ENCODE assay signal across 17 mouse cellular contexts in the genomic region with DNA sequence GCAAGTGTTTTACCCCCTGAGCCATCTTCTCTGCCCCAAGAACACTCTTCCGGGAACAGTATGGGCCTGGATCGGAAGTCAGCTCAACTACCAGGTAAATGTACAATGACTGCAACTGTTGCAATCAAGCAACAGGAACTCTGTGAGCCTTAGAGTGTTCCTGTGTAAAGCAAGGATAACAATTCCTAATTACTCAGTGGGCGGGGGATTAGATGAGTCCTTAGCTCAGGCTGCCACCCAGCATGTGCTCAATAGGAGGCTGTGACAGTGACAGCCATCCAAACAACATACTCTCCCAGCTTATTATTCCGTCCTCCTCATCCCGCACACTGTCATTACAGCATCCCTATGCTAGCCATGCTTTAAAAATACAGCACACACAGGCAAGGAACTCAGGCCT.
A peak's percentile ranks its signal among the peaks of the same experiment; 100 is the strongest.
DNase-seq lines count a peak whose midpoint lies in the region; ATAC-seq and TF ChIP-seq lines count a peak whose summit lies in the region.
"Had no signal": no experiment of that assay in that cellular context is flagged by ENCODE, and none has a peak within 500 bp of the region (broad histone marks: within the 10 kb centered on the region; RNA-seq: fewer than 3 reads in every experiment).

No protein-coding gene starts in this region.

- no peak for TF ChIP-seq CTCF in liver, adult 2 months (IDR thresholded peaks at IDR 0.05; ENCODE audit: low read depth, low read length)

- 75% methylated on average over 5 of the region's 5 CpGs for WGBS in heart, embryonic 16.5 days
- WGBS in liver, adult 2 months: 89% methylated on average over 5 of the region's 5 CpGs
- WGBS in limb, embryonic 10.5 days: 93% methylated on average over 5 of the region's 5 CpGs

- no peak overlapping the region for H3K9ac ChIP-seq in heart, embryonic 16.5 days (ENCODE audit: low read length)
- no peak overlapping the region for H3K9ac ChIP-seq in liver, adult 2 months (ENCODE audit: low read depth, low read length)
- H3K9ac ChIP-seq: hindbrain, embryonic 15.5 days; liver, embryonic 15.5 days; midbrain, embryonic 15.5 days had no signal

- no peaks in the 10 kb centered on the region; the same call in 1 of the 2 replicates for H3K79me2 ChIP-seq in liver, adult 2 months (ENCODE audit: control insufficient read depth, insufficient read depth, low read length)

- H3K27ac ChIP-seq in heart, embryonic 16.5 days (ENCODE audit: low read length): peak overlapping the region; percentile 80
- H3K27ac ChIP-seq in liver, adult 2 months (replicated peaks; ENCODE audit: insufficient read depth, low read depth, low read length): peak overlapping the region; percentile 50; the same call in 1 of the 2 replicates
- peak overlapping the region; percentile 88; the same call in 1 of the 2 replicates for H3K27ac ChIP-seq in brown adipose tissue, adult 24 weeks (replicated peaks; ENCODE audit: low read depth, low read length)
- H3K27ac ChIP-seq in limb, embryonic 10.5 days: 0 out of 2 replicates have a peak overlapping the region, but pooled peaks have one; percentile 33
- H3K27ac ChIP-seq: layer of hippocampus, adult 2 months; liver, embryonic 15.5 days; midbrain, embryonic 15.5 days had no signal

- H3K4me2 ChIP-seq in heart, embryonic 16.5 days (ENCODE audit: low read depth, low read length): no peak overlapping the region
- H3K4me2 ChIP-seq: hindbrain, embryonic 15.5 days; liver, embryonic 15.5 days; midbrain, embryonic 15.5 days had no signal

- no peak for ATAC-seq in heart, embryonic 16.5 days (replicated peaks; ENCODE audit: extremely low read depth, insufficient read depth, low FRiP score)
- ATAC-seq: forebrain, embryonic 16.5 days; midbrain, embryonic 15.5 days; Patski had no signal

- DNase-seq in heart, adult 18-20 months: no peak
- DNase-seq in liver, adult 2 months (ENCODE audit: extremely low read depth, low read depth, low spot score): no peak
- no peak for DNase-seq in liver
- no peak for DNase-seq in limb, embryonic 10.5 days (ENCODE audit: low spot score)
- no peak for DNase-seq in layer of hippocampus, adult 9-11 months
- DNase-seq: adrenal gland, postnatal 25 days; cerebellum, adult 8-10 months; kidney, adult 9 months had no signal

- peaks cover 81% of the 10 kb centered on the region for H3K36me3 ChIP-seq in heart, embryonic 16.5 days (ENCODE audit: control insufficient read depth, insufficient read depth)
- peaks cover 67% of the 10 kb centered on the region for H3K36me3 ChIP-seq in liver, adult 2 months (ENCODE audit: control insufficient read depth, insufficient read depth, low read length)
- peaks cover 99% of the 10 kb centered on the region for H3K36me3 ChIP-seq in limb, embryonic 10.5 days
- H3K36me3 ChIP-seq: hindbrain, embryonic 15.5 days; midbrain, embryonic 15.5 days had no signal

- no peaks in the 10 kb centered on the region for H3K27me3 ChIP-seq in heart, embryonic 16.5 days (ENCODE audit: control insufficient read depth, insufficient read depth, low read length)
- H3K27me3 ChIP-seq in liver, adult 2 months (ENCODE audit: control insufficient read depth, insufficient read depth, low read length): no peaks in the 10 kb centered on the region
- no peaks in the 10 kb centered on the region for H3K27me3 ChIP-seq in limb, embryonic 10.5 days (ENCODE audit: low read depth, poor library complexity, severe bottlenecking)
- H3K27me3 ChIP-seq: hindbrain, embryonic 15.5 days; liver, embryonic 15.5 days; midbrain, embryonic 15.5 days; Patski had no signal

- H3K9me3 ChIP-seq in heart, embryonic 16.5 days (replicated peaks; ENCODE audit: control insufficient read depth, low read length): no peaks in the 10 kb centered on the region
- H3K9me3 ChIP-seq in limb, embryonic 10.5 days (replicated peaks): no peaks in the 10 kb centered on the region
- H3K9me3 ChIP-seq: hindbrain, embryonic 15.5 days; liver, embryonic 15.5 days; midbrain, embryonic 15.5 days had no signal

- H3K4me3 ChIP-seq in heart, embryonic 16.5 days (ENCODE audit: low read length): no peak overlapping the region
- H3K4me3 ChIP-seq in liver, adult 2 months (ENCODE audit: insufficient read depth, low read depth, low read length): no peak overlapping the region
- no peak overlapping the region for H3K4me3 ChIP-seq in brown adipose tissue, adult 24 weeks (ENCODE audit: insufficient read depth, low read depth, low read length)
- H3K4me3 ChIP-seq in limb, embryonic 10.5 days: no peak overlapping the region
- H3K4me3 ChIP-seq: erythroblast, embryonic 14.5 days; hindbrain, embryonic 15.5 days; layer of hippocampus, adult 2 months; liver, embryonic 15.5 days; midbrain, embryonic 15.5 days had no signal

- TF ChIP-seq POLR2A in liver, adult 2 months (IDR thresholded peaks at IDR 0.05; ENCODE audit: extremely low read depth, insufficient read depth, low read length): no peak

- H3K4me1 ChIP-seq in heart, embryonic 16.5 days (ENCODE audit: control insufficient read depth, insufficient read depth, low read length): peaks cover 35% of the 10 kb centered on the region
- H3K4me1 ChIP-seq in liver, adult 2 months (ENCODE audit: control insufficient read depth, insufficient read depth, low read length): peaks cover 13% of the 10 kb centered on the region
- peaks cover 25% of the 10 kb centered on the region for H3K4me1 ChIP-seq in brown adipose tissue, adult 24 weeks (ENCODE audit: control insufficient read depth, insufficient read depth, insufficient read length, low read length)
- peaks cover 10% of the 10 kb centered on the region for H3K4me1 ChIP-seq in limb, embryonic 10.5 days
- H3K4me1 ChIP-seq: hindbrain, embryonic 15.5 days; midbrain, embryonic 15.5 days had no signal

Comparison
In these comparisons a context has a peak if more than half of its experiments do, and no peak if none do; other contexts are left out.
1. H3K27ac ChIP-seq: peak in every context shown above with its lines; median percentile 88 in brown adipose tissue, adult 24 weeks; 80 in heart, embryonic 16.5 days; 50 in liver, adult 2 months; 33 in limb, embryonic 10.5 days.